Mouse (Mus musculus) hindlimb bud, embryonic 11.5 days (tissue): ENCODE data around the gene Ccn6.
A peak's percentile ranks its signal among the peaks of the same experiment; 100 is the strongest.

ENCODE experiments used
- DNase-seq: peaks from one replicate; pipeline ENCODE4 v3.0.0-alpha.2; 2012; ENCODE audit warnings: low read depth, low spot score; ENCODE audit errors: extremely low spot score

Gene Ccn6

DNA sequence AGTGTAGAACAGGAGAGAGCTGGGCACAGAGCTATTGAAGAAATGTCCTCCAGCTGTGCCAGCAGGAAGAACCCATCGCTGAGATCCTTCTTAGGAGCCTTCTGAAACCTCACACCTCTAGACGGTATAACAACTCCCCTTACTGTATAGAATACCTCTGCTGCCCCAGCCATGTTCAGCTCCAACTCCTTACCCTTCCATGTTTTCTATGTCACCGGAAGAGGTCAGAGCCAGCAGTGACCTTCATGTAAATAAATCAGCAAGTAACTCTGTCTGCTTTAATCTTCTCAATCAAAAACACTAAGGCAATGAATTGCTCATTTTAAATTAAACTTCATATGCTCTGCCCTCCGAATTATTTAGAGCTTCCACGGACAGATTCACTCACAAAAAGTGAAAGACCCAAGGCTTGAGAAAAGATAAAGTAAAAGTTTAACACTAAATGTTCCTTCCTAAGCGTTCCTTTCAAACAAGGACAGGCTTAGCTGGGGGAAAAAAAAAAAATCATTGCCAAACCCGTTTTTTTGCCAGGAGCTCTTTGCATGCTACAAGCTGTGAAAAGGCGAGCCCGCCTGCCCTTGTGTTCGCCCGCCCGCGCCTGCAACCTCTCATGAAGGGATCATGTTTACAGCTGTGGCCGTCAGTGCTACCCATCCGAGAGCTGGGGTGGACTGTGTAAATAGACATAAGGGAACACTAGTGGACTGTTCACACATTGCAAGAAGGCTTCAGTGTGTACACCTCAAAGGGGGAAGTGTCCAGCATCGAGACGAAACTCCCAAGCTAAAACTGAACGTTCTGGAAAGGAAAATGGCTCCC, 719 bp downstream of the Ccn6 start:
- DNase-seq = peak; percentile 58

DNA sequence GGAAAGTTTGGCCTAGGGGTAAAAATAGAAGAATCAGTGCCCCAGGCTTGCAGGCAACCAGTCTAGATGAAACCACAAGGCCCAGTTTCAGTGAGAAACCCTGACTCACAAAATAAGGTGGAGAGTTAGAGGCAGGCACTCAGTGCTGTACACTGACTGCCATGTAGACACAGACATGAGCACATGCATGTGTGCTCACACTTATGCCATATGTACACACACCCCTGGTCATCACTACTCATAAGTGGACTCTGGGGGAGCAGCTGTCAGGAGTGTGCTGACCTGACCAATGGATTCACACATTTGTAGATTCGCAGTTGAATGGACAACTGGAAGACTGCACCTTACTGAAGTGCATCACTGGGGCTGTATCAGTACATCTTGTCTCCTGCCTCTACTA, 2.2 kb downstream of the Ccn6 start:
- no peak for DNase-seq

DNA sequence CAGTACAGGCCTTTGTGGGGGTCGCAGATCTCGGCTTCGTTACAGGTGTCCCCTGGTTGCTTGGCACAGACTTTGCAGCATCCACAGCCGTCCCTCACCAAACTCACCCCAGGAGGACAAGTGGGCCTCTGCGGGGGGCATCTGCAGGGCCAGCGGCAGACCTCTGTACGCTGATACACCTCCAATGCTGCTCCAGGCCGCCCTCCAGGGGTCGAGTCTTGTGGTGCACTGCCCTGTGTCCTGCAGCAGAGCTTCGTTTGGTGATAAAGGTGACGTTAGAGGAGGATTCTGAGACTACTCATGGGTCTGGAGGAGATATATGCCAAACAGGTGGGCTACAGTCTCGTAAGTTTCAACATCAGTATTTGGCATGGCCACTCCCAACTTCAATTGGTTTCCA, 5.3 kb downstream of the Ccn6 start:
- DNase-seq = no peak

DNA sequence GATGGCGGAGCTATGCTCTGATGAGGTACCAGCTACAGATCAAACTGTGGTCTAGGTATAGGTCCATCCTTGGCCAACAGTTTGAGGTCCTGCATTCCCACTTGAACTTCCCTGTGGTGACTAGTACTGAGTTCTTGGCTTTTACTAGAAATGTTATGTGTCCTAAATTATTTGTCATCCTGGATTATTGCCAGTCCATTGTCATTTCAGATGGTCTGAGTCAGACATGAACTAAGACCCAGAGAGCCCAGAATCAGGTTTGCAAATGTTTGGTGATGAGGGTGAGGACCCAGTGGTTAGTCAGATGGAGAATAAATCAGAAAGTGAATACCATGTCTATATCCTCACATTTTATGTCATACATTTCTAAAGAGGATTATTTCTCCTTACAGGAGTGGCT, 6.3 kb downstream of the Ccn6 start:
- DNase-seq = no peak

DNA sequence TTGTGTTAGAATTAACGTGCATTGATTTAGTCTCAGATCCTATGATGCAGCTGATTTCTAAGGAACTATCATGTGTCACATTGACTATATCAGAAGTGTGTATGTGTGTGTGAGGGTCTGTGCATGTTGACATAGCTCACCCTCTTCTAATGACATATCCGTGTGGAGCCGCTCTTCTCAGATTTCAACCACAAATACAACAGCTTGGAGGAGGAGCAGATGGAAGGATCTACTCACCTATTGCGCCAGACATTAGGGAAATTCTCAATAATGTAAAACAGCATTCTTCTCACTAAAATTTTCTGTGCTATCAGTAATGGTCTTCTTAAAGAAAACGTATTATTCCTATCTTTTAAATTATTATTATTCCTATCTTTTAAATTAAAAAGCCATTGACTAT, 6.9 kb downstream of the Ccn6 start:
- no peak for DNase-seq

DNA sequence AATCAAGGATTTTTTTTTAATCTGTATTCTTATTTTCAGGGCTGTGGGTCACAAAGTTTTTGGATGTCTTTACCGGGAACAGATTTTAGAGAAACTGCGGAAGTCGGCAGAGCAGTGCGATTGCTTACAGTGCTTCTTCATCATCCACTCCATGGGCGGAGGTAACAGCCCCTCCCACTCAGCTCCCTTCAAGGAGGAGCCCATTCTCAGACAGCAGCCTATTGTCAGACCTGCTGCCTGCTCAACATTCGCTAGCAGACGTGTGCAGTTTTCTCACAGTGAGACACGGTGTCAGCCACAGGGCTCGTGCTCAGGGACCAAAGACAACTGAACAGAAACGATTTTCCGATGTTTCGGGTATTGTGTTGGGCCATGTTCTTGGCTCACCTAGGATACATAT, 21.4 kb downstream of the Ccn6 start:
- no peak for DNase-seq

DNA sequence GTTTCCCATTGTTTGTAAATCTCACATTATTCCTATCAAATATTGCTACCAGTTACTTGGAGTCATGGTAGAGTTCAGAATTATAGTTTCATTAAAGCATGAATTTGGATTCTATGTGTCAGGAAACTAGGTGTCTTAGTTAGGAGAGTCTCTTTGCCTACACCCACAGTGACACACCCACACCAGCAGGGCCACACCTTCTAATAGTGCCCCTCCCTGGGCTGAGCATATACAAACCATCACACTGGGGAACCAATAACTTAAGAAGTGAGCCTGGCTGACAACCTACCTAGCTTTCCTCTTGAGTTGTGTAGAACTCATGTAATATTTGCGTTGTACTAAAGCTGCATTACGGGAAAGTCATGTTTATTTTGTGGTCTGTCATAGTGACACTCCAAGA, 22.2 kb downstream of the Ccn6 start:
- DNase-seq = no peak

DNA sequence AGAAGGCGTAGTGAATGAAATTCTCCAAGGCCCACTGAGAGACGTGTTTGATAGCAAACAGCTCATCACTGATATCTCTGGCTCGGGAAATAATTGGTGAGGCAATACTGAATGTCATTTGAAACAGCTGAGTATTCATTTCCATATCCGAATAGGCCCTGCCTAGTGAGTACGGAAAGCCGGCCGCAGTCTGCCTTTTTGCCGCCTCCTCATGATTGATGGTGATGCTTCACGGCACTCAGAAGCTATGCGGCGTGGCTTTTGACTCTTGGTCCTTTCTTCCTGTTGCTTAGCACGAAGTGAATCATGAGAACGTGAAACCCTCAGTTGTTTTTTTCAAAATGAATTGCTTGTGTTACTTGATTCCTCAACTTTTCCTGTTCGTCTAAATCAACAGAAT, 22.8 kb downstream of the Ccn6 start:
- DNase-seq = no peak

DNA sequence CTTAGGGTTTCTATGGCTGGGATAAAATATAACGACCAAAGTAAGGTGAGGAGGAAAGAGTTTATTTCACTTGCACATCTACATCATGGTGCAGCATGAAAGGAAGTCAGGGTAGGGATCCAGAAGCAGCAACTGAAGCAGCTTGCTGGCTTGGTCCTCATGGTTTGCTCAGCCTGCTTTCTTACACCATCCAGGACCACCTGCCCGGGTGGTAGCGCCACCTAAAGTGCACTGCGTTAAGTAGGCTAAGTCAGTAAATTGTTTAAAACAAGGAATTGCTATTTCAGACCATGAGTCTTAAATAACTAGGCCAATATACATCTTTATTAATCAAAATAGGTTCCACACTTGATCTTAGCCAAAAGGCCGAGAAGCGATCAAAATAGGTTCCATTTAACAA, 24.8 kb downstream of the Ccn6 start:
- DNase-seq = no peak

DNA sequence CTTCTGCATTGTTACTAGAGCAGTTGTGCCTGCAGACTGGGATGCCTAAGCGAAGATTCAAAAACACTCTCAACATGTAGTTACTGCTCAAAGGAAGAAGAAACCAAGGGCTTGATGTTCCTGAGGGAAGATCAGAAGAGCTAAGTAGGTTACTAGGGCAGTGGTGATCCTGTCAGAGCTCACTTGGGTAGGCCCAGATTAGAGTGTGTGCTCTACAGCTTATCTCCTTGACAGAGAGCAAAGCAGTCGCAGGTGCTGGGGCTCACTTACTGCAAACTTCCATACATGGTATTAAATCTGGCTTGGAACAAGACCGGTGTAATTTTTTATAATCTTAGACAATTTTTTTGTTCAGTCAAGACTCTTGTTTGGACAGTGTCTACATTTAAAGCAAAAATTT, 25.8 kb downstream of the Ccn6 start:
- no peak for DNase-seq

DNA sequence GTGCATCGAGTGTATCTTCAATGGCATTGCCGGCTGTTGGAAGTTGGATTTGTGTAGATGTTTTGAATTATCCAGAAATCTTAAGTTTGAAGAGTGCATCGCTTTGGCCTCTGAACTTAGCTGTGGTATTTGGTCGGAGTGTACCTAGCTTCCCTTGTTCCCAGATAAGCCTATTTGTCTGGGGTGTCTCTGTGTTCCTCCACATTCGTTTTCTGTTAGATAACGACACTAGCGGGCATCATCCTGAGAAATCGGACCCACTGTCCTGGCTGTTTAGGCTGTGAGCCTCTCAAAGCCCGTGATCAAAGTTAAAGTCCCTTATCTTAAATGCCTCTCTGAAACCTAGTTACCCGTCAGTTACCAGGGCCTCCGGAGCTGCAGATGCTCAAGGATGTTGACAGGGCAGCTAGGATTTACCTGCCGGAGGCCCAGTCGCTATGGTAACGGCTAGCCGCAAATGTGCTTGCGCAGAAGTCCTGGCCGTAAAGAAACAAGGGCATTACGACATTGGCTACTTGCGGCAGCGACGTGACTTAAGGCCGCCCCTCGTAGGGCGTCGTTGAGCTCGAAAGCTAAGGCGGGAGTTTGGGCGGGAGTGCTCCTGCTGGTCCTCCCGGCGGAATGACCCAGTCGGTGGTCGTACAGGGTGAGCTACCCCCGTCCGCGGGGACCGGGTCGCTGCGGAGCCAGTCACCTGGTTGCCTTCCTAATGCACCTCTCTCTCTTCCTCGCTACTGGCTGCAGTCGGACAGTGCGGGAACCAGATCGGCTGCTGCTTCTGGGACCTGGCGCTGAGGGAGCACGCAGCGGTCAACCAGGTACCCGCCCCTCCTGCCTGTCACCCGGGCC, 29.9 kb downstream of the Ccn6 start, which contains the start of the genes Fam229b and Tube1:
Fam229b (minus strand) TSS at position 453 of the 849 bp plus-strand sequence.
Tube1 (plus strand) TSS at position 515 of the 849 bp plus-strand sequence.
- DNase-seq = peak; percentile 85

DNA sequence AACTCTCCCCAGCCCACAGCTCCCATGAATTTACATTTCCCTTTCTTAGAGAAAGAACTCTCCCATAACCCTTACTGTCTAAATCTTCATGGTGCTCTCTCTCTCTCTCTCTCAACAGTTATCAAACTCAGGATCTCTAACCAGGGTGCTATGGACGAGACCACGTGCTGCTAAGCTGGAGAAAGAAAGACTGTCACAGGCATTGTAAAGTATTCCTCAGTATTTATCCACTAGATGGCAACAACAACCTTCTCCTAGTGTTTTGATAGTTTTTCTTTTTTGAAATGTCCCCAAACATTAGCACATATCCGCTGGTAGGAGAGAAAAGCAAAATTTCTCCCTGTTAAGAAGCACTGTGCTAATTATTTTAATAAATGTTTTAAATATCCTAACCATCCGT, 42.2 kb downstream of the Ccn6 start:
- no peak for DNase-seq

DNA sequence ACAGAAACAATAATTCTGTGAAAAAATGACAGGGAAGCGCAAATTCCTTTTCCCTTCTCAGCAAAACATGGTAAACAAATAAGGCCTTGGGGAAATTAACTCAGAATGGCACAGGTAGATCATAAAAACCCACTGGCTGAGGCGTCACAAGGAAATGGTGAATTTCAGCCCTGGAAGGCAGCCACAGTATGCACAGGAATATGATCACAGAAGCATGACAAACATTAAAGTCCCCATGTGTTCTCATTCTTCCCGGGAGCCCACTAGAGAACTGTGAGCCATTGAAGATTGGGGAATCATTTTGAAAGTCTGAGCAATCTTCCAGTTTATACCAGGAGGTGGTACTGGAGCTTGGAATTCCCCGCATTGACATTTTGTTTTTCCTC, 54.1 kb downstream of the Ccn6 start:
- DNase-seq = no peak

DNA sequence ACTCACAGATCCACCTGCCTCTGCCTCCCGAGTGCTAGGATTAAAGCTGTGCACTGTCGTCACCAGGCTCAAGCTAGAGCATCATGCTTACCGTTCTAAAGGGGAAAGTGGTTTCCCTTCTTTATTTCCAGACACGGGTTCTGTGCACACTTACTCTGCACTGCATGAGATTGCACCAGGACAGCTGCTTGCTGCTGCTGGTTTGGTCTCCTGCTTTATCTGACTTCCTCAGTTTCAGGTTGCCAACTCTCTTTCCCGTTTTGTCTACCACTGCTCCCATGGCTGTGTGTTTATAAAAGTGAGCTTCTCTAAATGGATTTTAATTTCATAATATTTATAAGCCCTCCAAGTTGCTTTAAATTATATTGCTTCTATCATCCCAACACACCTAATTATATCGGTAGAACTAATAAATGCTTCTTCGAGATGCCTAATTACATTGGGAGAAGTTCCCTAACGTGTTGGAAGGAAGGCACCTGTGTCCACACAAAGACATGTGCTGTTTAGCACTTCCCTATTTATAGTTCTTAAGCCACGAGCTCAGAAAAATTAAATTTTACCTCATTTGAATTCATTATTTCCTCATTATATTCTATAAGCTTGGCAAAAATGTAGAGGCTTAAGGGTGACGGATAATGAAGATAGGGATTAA, 54.6 kb downstream of the Ccn6 start:
- no peak for DNase-seq

DNA sequence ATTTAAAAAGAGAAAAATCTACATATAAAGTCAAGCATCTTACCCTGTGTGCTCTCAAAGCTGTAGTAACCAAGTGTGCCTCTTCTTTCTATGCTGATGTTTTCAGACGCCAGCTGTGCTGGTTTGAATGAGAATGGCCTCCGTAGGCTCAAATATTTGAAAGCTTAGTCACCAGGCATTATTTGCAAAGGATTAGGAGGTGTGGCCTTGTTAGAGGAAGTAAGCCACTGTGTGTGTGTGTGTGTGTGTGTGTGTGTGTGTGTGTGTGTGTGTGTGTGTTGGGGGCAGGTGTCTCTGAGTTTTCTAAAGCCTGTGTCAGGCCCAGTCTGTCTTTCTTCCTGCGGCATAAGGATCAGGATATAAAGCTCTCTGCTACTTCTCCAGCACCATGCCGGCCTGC, 56.7 kb downstream of the Ccn6 start:
- no peak for DNase-seq

DNA sequence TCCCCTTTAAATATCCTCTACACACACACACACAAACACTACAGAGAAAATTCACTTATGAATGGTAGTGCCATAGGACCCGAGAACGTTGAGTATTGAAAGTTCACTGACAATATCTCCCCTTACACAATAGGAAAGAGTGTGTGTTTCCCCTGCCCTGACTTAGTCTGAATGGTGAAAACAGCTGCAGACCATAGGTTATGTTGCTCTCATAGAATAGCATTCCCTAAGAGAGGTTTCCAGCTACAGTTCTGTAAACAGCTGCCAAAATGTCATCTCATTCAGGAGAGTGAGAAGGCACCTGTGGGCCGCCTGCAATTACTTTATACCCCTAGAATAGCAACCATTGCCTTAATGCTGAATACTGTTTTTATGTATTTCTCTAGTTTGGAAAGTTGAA, 57.2 kb downstream of the Ccn6 start:
- DNase-seq = no peak

DNA sequence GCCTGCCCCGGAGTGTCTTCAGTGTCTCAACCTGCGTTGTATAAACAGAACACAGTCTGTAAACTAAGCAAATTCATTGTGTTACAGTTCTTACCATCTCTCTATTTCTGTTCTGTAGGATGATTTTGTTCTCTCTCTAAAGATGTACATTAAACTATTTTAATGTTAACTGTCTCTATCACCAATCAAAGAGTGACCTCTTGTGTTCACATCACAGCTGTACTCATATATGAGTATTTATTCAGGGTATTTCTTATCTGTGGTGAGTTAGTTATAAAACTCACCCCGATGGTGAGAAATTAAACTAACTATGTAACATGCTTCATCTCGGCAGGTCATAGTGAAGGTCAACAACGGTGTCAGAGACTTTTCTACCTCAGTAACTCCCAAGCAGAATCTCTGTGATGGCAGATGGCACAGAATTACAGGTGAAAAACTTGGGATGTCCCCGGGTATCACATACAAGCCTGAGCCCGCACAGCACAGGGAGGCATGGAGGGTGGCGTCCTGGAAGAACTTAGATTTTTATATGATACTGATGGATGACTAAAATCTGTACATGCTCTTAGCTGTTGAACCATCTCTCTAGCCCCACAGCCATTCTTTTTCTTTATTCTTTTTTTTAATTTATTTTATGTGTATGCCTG, 58.7 kb downstream of the Ccn6 start:
- no peak for DNase-seq
